13 mouse cellular contexts compared by ENCODE assay signal in genomic region chr2:115895256-115895655, GRCm38 (mm10).
A peak's percentile ranks its signal among the peaks of the same experiment; 100 is the strongest.
DNase-seq lines count a peak whose midpoint lies in the region; ATAC-seq lines count a peak whose summit lies in the region.
"Had no signal": no experiment of that assay in that cellular context is flagged by ENCODE, and none has a peak within 500 bp of the region (broad histone marks: within the 10 kb centered on the region; RNA-seq: fewer than 3 reads in every experiment).

No protein-coding gene starts in this region.

- peaks cover 3% of the 10 kb centered on the region for H3K36me3 ChIP-seq in heart, embryonic 13.5 days
- H3K36me3 ChIP-seq in midbrain, embryonic 12.5 days = no peaks in the 10 kb centered on the region
- H3K36me3 ChIP-seq in midbrain, embryonic 10.5 days = peaks cover 3% of the 10 kb centered on the region; the same call in 1 of the 2 replicates
- H3K36me3 ChIP-seq in hindbrain, embryonic 14.5 days (replicated peaks; ENCODE audit: control insufficient read depth, insufficient read depth) = no peaks in the 10 kb centered on the region
- H3K36me3 ChIP-seq in neural tube, embryonic 15.5 days = no peaks in the 10 kb centered on the region

- DNase-seq in heart, adult 8-10 months (ENCODE audit: low spot score) = no peak
- no peak for DNase-seq in midbrain, embryonic 10.5 days (ENCODE audit: low spot score)
- no peak for DNase-seq in hindbrain, embryonic 14.5 days (ENCODE audit: low spot score)
- DNase-seq in retina, postnatal 1 day = no peak
- DNase-seq in adrenal gland, postnatal 25 days = no peak
- DNase-seq: cerebellum, postnatal 36 days; layer of hippocampus, postnatal 36 days had no signal

- peak overlapping the region; percentile 86 for H3K27ac ChIP-seq in heart, embryonic 13.5 days (replicated peaks)
- H3K27ac ChIP-seq in midbrain, embryonic 12.5 days (replicated peaks) = 0 out of 2 replicates have a peak overlapping the region, but pooled peaks have one; percentile 15
- H3K27ac ChIP-seq in midbrain, embryonic 10.5 days (replicated peaks) = no peak overlapping the region
- peak overlapping the region; percentile 55; the same call in 1 of the 2 replicates for H3K27ac ChIP-seq in hindbrain, embryonic 14.5 days
- peak overlapping the region; percentile 56 for H3K27ac ChIP-seq in neural tube, embryonic 15.5 days (replicated peaks)

- H3K9ac ChIP-seq in heart, embryonic 13.5 days = no peak overlapping the region
- H3K9ac ChIP-seq in midbrain, embryonic 12.5 days (replicated peaks) = no peak overlapping the region
- H3K9ac ChIP-seq in hindbrain, embryonic 14.5 days = no peak overlapping the region
- H3K9ac ChIP-seq in neural tube, embryonic 15.5 days (replicated peaks) = no peak overlapping the region

- H3K9me3 ChIP-seq in heart, embryonic 13.5 days = no peaks in the 10 kb centered on the region
- no peaks in the 10 kb centered on the region for H3K9me3 ChIP-seq in midbrain, embryonic 12.5 days
- H3K9me3 ChIP-seq in midbrain, embryonic 10.5 days (replicated peaks) = no peaks in the 10 kb centered on the region
- no peaks in the 10 kb centered on the region for H3K9me3 ChIP-seq in hindbrain, embryonic 14.5 days (ENCODE audit: control insufficient read depth, low read length)
- no peaks in the 10 kb centered on the region for H3K9me3 ChIP-seq in neural tube, embryonic 15.5 days (replicated peaks)

- no peak for ATAC-seq in heart, embryonic 13.5 days (ENCODE audit: extremely low read depth, insufficient number of reproducible peaks, low FRiP score, low TSS enrichment)
- no peak for ATAC-seq in midbrain, embryonic 12.5 days (ENCODE audit: low FRiP score, low read depth)
- ATAC-seq in hindbrain, embryonic 14.5 days (ENCODE audit: low FRiP score) = peak; percentile 36; the same call in 1 of the 2 replicates
- ATAC-seq in neural tube, embryonic 15.5 days (ENCODE audit: low FRiP score) = peak; percentile 21; the same call in 1 of the 2 replicates
- ATAC-seq: intestine, postnatal 0 days had no signal

- H3K4me2 ChIP-seq in heart, embryonic 13.5 days = peak overlapping the region; percentile 26
- H3K4me2 ChIP-seq in midbrain, embryonic 12.5 days (replicated peaks) = no peak overlapping the region
- 0 out of 2 replicates have a peak overlapping the region, but pooled peaks have one; percentile 16 for H3K4me2 ChIP-seq in hindbrain, embryonic 14.5 days (replicated peaks)
- no peak overlapping the region; the same call in 1 of the 2 replicates for H3K4me2 ChIP-seq in neural tube, embryonic 15.5 days
- H3K4me2 ChIP-seq: liver, embryonic 11.5 days had no signal

- 32% methylated on average over 2 of the region's 2 CpGs for WGBS in heart, embryonic 13.5 days
- WGBS in midbrain, embryonic 12.5 days = 59% methylated on average over 2 of the region's 2 CpGs
- WGBS in midbrain, embryonic 10.5 days = 77% methylated on average over 2 of the region's 2 CpGs
- WGBS in hindbrain, embryonic 14.5 days = 40% methylated on average over 2 of the region's 2 CpGs
- WGBS in neural tube, embryonic 15.5 days = 28% methylated on average over 2 of the region's 2 CpGs

- H3K27me3 ChIP-seq in heart, embryonic 13.5 days (replicated peaks) = no peaks in the 10 kb centered on the region
- no peaks in the 10 kb centered on the region for H3K27me3 ChIP-seq in midbrain, embryonic 12.5 days
- H3K27me3 ChIP-seq in midbrain, embryonic 10.5 days (ENCODE audit: low read depth, poor library complexity, severe bottlenecking) = no peaks in the 10 kb centered on the region
- no peaks in the 10 kb centered on the region for H3K27me3 ChIP-seq in hindbrain, embryonic 14.5 days (ENCODE audit: control insufficient read depth, insufficient read depth, low read length)
- H3K27me3 ChIP-seq in neural tube, embryonic 15.5 days (replicated peaks) = no peaks in the 10 kb centered on the region

- H3K4me1 ChIP-seq in heart, embryonic 13.5 days = peaks cover 83% of the 10 kb centered on the region
- H3K4me1 ChIP-seq in midbrain, embryonic 12.5 days = peaks cover 26% of the 10 kb centered on the region; the same call in 1 of the 2 replicates
- H3K4me1 ChIP-seq in midbrain, embryonic 10.5 days = no peaks in the 10 kb centered on the region
- peaks cover 54% of the 10 kb centered on the region for H3K4me1 ChIP-seq in hindbrain, embryonic 14.5 days (replicated peaks; ENCODE audit: control insufficient read depth, insufficient read depth, low read length)
- H3K4me1 ChIP-seq in neural tube, embryonic 15.5 days = peaks cover 40% of the 10 kb centered on the region

- H3K4me3 ChIP-seq in heart, embryonic 13.5 days = no peak overlapping the region
- H3K4me3 ChIP-seq in midbrain, embryonic 12.5 days = no peak overlapping the region
- no peak overlapping the region for H3K4me3 ChIP-seq in midbrain, embryonic 10.5 days
- H3K4me3 ChIP-seq in hindbrain, embryonic 14.5 days (replicated peaks; ENCODE audit: low read length) = no peak overlapping the region
- H3K4me3 ChIP-seq in neural tube, embryonic 15.5 days (replicated peaks) = no peak overlapping the region
- H3K4me3 ChIP-seq: erythroblast, embryonic 14.5 days had no signal

Comparison
In these comparisons a context has a peak if more than half of its experiments do, and no peak if none do; other contexts are left out.
1. ATAC-seq: peak in hindbrain, embryonic 14.5 days (single experiment) and neural tube, embryonic 15.5 days (single experiment); none in heart, embryonic 13.5 days (single experiment) and midbrain, embryonic 12.5 days (single experiment).
2. H3K4me2 ChIP-seq: peak in heart, embryonic 13.5 days (single experiment) and hindbrain, embryonic 14.5 days (single experiment); none in midbrain, embryonic 12.5 days (single experiment) and neural tube, embryonic 15.5 days (single experiment).